ENCODE assay signal across 8 mouse cellular contexts in genomic region chr15:100599276-100600046, GRCm38 (mm10). TPM values are rescaled to one million over a fixed set of nuclear protein-coding genes. Genes with fewer than 3 reads are reported as not detected.
DNase-seq lines count a peak whose midpoint lies in the region; ATAC-seq and TF ChIP-seq lines count a peak whose summit lies in the region.

Gene Pou6f1, minus strand, starts transcription at chr15:100599984.

- H3K9me3 ChIP-seq in embryonic facial prominence, embryonic 14.5 days (ENCODE audit: control insufficient read depth, low read length): no peaks in the 10 kb centered on the region
- no peaks in the 10 kb centered on the region for H3K9me3 ChIP-seq in heart, embryonic 13.5 days
- no peaks in the 10 kb centered on the region for H3K9me3 ChIP-seq in kidney, embryonic 15.5 days (replicated peaks)
- H3K9me3 ChIP-seq in limb, embryonic 15.5 days: no peaks in the 10 kb centered on the region

- H3K36me3 ChIP-seq in embryonic facial prominence, embryonic 14.5 days (ENCODE audit: control insufficient read depth, insufficient read depth, low read length): no peaks in the 10 kb centered on the region
- H3K36me3 ChIP-seq in heart, embryonic 13.5 days: no peaks in the 10 kb centered on the region
- no peaks in the 10 kb centered on the region for H3K36me3 ChIP-seq in kidney, embryonic 15.5 days
- no peaks in the 10 kb centered on the region for H3K36me3 ChIP-seq in limb, embryonic 15.5 days
- no peaks in the 10 kb centered on the region for H3K36me3 ChIP-seq in myocyte (ENCODE audit: control insufficient read depth, insufficient read depth)

- WGBS in embryonic facial prominence, embryonic 14.5 days: 1% methylated on average over 38 of the region's 76 CpGs
- under 1% methylated on average over 67 of the region's 76 CpGs for WGBS in heart, embryonic 13.5 days
- WGBS in kidney, embryonic 15.5 days: under 1% methylated on average over 75 of the region's 76 CpGs
- WGBS in limb, embryonic 15.5 days: 0% methylated on average over 60 of the region's 76 CpGs

- H3K79me2 ChIP-seq in myocyte (ENCODE audit: control insufficient read depth, insufficient read depth): no peaks in the 10 kb centered on the region

- peak within 1 kb of the TSS; percentile 59 for H3K4me3 ChIP-seq in embryonic facial prominence, embryonic 14.5 days (ENCODE audit: low read depth, low read length)
- peak within 1 kb of the TSS; percentile 84 for H3K4me3 ChIP-seq in heart, embryonic 13.5 days
- H3K4me3 ChIP-seq in kidney, embryonic 15.5 days (replicated peaks): peak within 1 kb of the TSS; percentile 69
- peak within 1 kb of the TSS; percentile 76 for H3K4me3 ChIP-seq in limb, embryonic 15.5 days
- H3K4me3 ChIP-seq in myocyte: peak within 1 kb of the TSS; percentile 18

- peak within 1 kb of the TSS; percentile 36 for H3ac ChIP-seq in myocyte (ENCODE audit: control insufficient read depth, insufficient read length)

- DNase-seq in urinary bladder, adult 18-20 months (ENCODE audit: low spot score in 2 of 2): peak; percentile 33 to 53
- DNase-seq in urinary bladder, postnatal 10 days (ENCODE audit: low spot score): no peak
- DNase-seq in embryonic facial prominence, embryonic 14.5 days (ENCODE audit: low spot score): no peak
- DNase-seq in thymus, postnatal 36 days: peak; percentile 39 to 61

- H3K4me1 ChIP-seq in embryonic facial prominence, embryonic 14.5 days (ENCODE audit: control insufficient read depth, insufficient read depth, low read length): peaks cover 7% of the 10 kb centered on the region
- peaks cover 16% of the 10 kb centered on the region for H3K4me1 ChIP-seq in heart, embryonic 13.5 days
- H3K4me1 ChIP-seq in kidney, embryonic 15.5 days: peaks cover 41% of the 10 kb centered on the region
- H3K4me1 ChIP-seq in limb, embryonic 15.5 days: peaks cover 18% of the 10 kb centered on the region

- peak within 1 kb of the TSS; percentile 49; the same call in 1 of the 2 replicates for H3K27ac ChIP-seq in embryonic facial prominence, embryonic 14.5 days (replicated peaks; ENCODE audit: low read depth, low read length)
- peak within 1 kb of the TSS; percentile 63 for H3K27ac ChIP-seq in heart, embryonic 13.5 days (replicated peaks)
- H3K27ac ChIP-seq in kidney, embryonic 15.5 days: peak within 1 kb of the TSS; percentile 80
- peak within 1 kb of the TSS; percentile 47 for H3K27ac ChIP-seq in limb, embryonic 15.5 days

- peak within 1 kb of the TSS; percentile 98 for H3K4me2 ChIP-seq in embryonic facial prominence, embryonic 14.5 days (ENCODE audit: low read depth, low read length)
- H3K4me2 ChIP-seq in heart, embryonic 13.5 days: peak within 1 kb of the TSS; percentile 75
- H3K4me2 ChIP-seq in kidney, embryonic 15.5 days: peak within 1 kb of the TSS; percentile 98
- peak within 1 kb of the TSS; percentile 97 for H3K4me2 ChIP-seq in limb, embryonic 15.5 days
- H3K4me2 ChIP-seq in myocyte (ENCODE audit: low read depth): peak within 1 kb of the TSS; percentile 94

- no peak for TF ChIP-seq POLR2A in myocyte (IDR thresholded peaks at IDR 0.05; ENCODE audit: insufficient read length, low read depth)

- peak; percentile 64 for ATAC-seq in embryonic facial prominence, embryonic 14.5 days (ENCODE audit: low read depth)
- peak; percentile 44; the same call in 1 of the 2 replicates for ATAC-seq in heart, embryonic 13.5 days (ENCODE audit: extremely low read depth, insufficient number of reproducible peaks, low FRiP score, low TSS enrichment)
- peak; percentile 80 for ATAC-seq in kidney, embryonic 15.5 days (replicated peaks; ENCODE audit: low FRiP score)
- ATAC-seq in limb, embryonic 15.5 days (ENCODE audit: insufficient number of reproducible peaks, low FRiP score, low TSS enrichment, low read depth): peak; percentile 49

- H3K9ac ChIP-seq in embryonic facial prominence, embryonic 14.5 days (ENCODE audit: low read depth, low read length): peak within 1 kb of the TSS; percentile 86
- peak within 1 kb of the TSS; percentile 94 for H3K9ac ChIP-seq in heart, embryonic 13.5 days
- H3K9ac ChIP-seq in kidney, embryonic 15.5 days: peak within 1 kb of the TSS; percentile 70
- H3K9ac ChIP-seq in limb, embryonic 15.5 days: peak within 1 kb of the TSS; percentile 69

- H3K27me3 ChIP-seq in embryonic facial prominence, embryonic 14.5 days (replicated peaks; ENCODE audit: control insufficient read depth, insufficient read depth, low read length): peaks cover 21% of the 10 kb centered on the region; the same call in 1 of the 2 replicates
- H3K27me3 ChIP-seq in heart, embryonic 13.5 days (replicated peaks): peaks cover 31% of the 10 kb centered on the region
- H3K27me3 ChIP-seq in kidney, embryonic 15.5 days: peaks cover 18% of the 10 kb centered on the region
- H3K27me3 ChIP-seq in limb, embryonic 15.5 days: peaks cover 19% of the 10 kb centered on the region
- no peaks in the 10 kb centered on the region for H3K27me3 ChIP-seq in myocyte (ENCODE audit: control insufficient read depth, insufficient read depth, insufficient read length)

TF ChIP-seq in myocyte, 11 proteins besides CTCF, POLR2A, EP300 and RAD21:
- TF ChIP-seq TCF12 (IDR thresholded peaks at IDR 0.05; ENCODE audit: insufficient read depth, poor library complexity, severe bottlenecking): no peak
- TF ChIP-seq MYOD1 (IDR thresholded peaks at IDR 0.05; ENCODE audit: control insufficient read depth in 1 of 3, insufficient read length in 2 of 3, low read depth in 2 of 3): peak in 1 of 3 experiments; percentile 61
- TF ChIP-seq MYOG (IDR thresholded peaks at IDR 0.05; ENCODE audit: control insufficient read depth in 1 of 3, insufficient read depth in 1 of 3, insufficient read length in 2 of 3, low read depth in 2 of 3): peak in 1 of 3 experiments; percentile 22

RNA-seq across cellular contexts. Expression of gene Pou6f1, which starts in this region (rescaled TPM):
- polyA plus RNA-seq in embryonic facial prominence, embryonic 14.5 days (2014; fragmentation: Nextera tagmentation; extraction: Ambion mirVana): 8.3 and 10.1 TPM in 2 replicates
- 4.4 and 5.6 TPM in 2 replicates for polyA plus RNA-seq in heart, embryonic 13.5 days (2015; fragmentation: Nextera tagmentation; extraction: Ambion mirVana)
- 8.4 and 9.1 TPM in 2 replicates for polyA plus RNA-seq in kidney, embryonic 15.5 days (2015; fragmentation: Nextera tagmentation; extraction: Ambion mirVana)
- polyA plus RNA-seq in limb, embryonic 15.5 days (2015; fragmentation: Nextera tagmentation; extraction: Ambion mirVana): 4.9 and 7.4 TPM in 2 replicates
- polyA plus RNA-seq in myocyte (2012; fragmentation: generic; extraction: Trizol): 7.7 TPM

Comparison
In these comparisons a context has a peak if more than half of its experiments do, and no peak if none do; other contexts are left out.
1. DNase-seq: peak in urinary bladder, adult 18-20 months (2 of 2) and thymus, postnatal 36 days (2 of 2); none in urinary bladder, postnatal 10 days (single experiment) and embryonic facial prominence, embryonic 14.5 days (single experiment).
2. H3K4me3 ChIP-seq: peak in every context shown above with its lines; median percentile 84 in heart, embryonic 13.5 days; 76 in limb, embryonic 15.5 days; 69 in kidney, embryonic 15.5 days; 59 in embryonic facial prominence, embryonic 14.5 days; 18 in myocyte.
3. Peak in every context shown above with its lines, with median percentiles within 50 percentile points of each other: ATAC-seq, H3K27ac ChIP-seq, H3K4me2 ChIP-seq and H3K9ac ChIP-seq.